ENCODE assay signal across 14 mouse cellular contexts in genomic region chr17:83908811-83909210, GRCm38 (mm10).
DNase-seq lines count a peak whose midpoint lies in the region; ATAC-seq and TF ChIP-seq lines count a peak whose summit lies in the region.
"Had no signal": no experiment of that assay in that cellular context is flagged by ENCODE, and none has a peak within 500 bp of the region (broad histone marks: within the 10 kb centered on the region; RNA-seq: fewer than 3 reads in every experiment).

No protein-coding gene starts in this region.

- ATAC-seq in erythroid progenitor cell, adult 5-6 weeks (replicated peaks; ENCODE audit: low FRiP score, poor library complexity, severe bottlenecking): 0 out of 2 replicates have a peak, but pooled peaks have one; percentile 15
- ATAC-seq in megakaryocyte progenitor cell, adult 5-6 weeks (replicated peaks; ENCODE audit: poor library complexity): peak; percentile 58
- ATAC-seq: hindbrain, postnatal 0 days; midbrain, embryonic 13.5 days had no signal

- peaks cover 9% of the 10 kb centered on the region for H3K4me1 ChIP-seq in midbrain, embryonic 10.5 days
- H3K4me1 ChIP-seq: midbrain, embryonic 13.5 days had no signal

- 91% methylated on average over 6 of the region's 6 CpGs for WGBS in midbrain, embryonic 10.5 days

- H3K9me3 ChIP-seq in midbrain, embryonic 10.5 days (replicated peaks): no peaks in the 10 kb centered on the region
- H3K9me3 ChIP-seq: limb, embryonic 15.5 days; midbrain, embryonic 13.5 days had no signal

- TF ChIP-seq CTCF in layer of hippocampus, adult 2 months (conservative IDR thresholded peaks at IDR 0.05): no peak

- H3K4me3 ChIP-seq in layer of hippocampus, adult 2 months: no peak overlapping the region
- no peak overlapping the region for H3K4me3 ChIP-seq in midbrain, embryonic 10.5 days
- H3K4me3 ChIP-seq: erythroblast, embryonic 14.5 days; limb, embryonic 15.5 days; midbrain, embryonic 13.5 days had no signal

- no peaks in the 10 kb centered on the region for H3K36me3 ChIP-seq in midbrain, embryonic 10.5 days
- H3K36me3 ChIP-seq: limb, embryonic 15.5 days; midbrain, embryonic 13.5 days had no signal

- H3K27me3 ChIP-seq in midbrain, embryonic 10.5 days (ENCODE audit: low read depth, poor library complexity, severe bottlenecking): no peaks in the 10 kb centered on the region
- H3K27me3 ChIP-seq: limb, embryonic 15.5 days; midbrain, embryonic 13.5 days had no signal

- H3K27ac ChIP-seq in layer of hippocampus, adult 2 months: 0 out of 2 replicates have a peak overlapping the region, but pooled peaks have one; percentile 18
- no peak overlapping the region for H3K27ac ChIP-seq in midbrain, embryonic 10.5 days (replicated peaks)
- H3K27ac ChIP-seq: hindbrain, postnatal 0 days; limb, embryonic 15.5 days; midbrain, embryonic 13.5 days had no signal

- no peak for DNase-seq in layer of hippocampus, adult 2 months (ENCODE audit: low spot score in 2 of 2)
- no peak for DNase-seq in layer of hippocampus, adult 18-20 months (ENCODE audit: low spot score in 2 of 2)
- DNase-seq in MEL-GATA-1-ER (ENCODE audit: extremely low read depth, low read depth): peak; percentile 68
- DNase-seq in cerebellum, adult 11-12 months: no peak
- DNase-seq in midbrain, embryonic 10.5 days (ENCODE audit: low spot score): no peak
- DNase-seq: adrenal gland, adult 8-10 months; cerebellum, adult 9-10 months; thymus, adult 18-20 months had no signal
